Mouse (Mus musculus) MEL (cell line): Measurements from ENCODE around the gene Rpl3. TPM values are rescaled to one million over a fixed set of nuclear protein-coding genes. Genes with fewer than 3 reads are reported as not detected.

Source experiments
- DNase-seq: peaks from one replicate; pipeline ENCODE4 v3.0.0; 2011; ENCODE audit warnings: low read depth, low spot score
- H3K27ac ChIP-seq: 2 replicates; pipeline ENCODE4 v1.5.1; 2012; ENCODE audit warnings: low read depth, mild to moderate bottlenecking, control low read depth, low read length, moderate library complexity; ENCODE audit not compliant: control insufficient read depth
- H3K27me3 ChIP-seq, 2 experiments: fragments of 150-350 bp in 1 of 2; sonication (generic) in 1 of 2; 2 replicates each; pipeline ENCODE4 v1.6.1; 2012; ENCODE audit warnings: low read length in 2 of 2, mild to moderate bottlenecking in 2 of 2, improper control_type of control experiment in 1 of 2, moderate library complexity in 1 of 2; ENCODE audit not compliant: insufficient read depth in 2 of 2, control insufficient read depth in 1 of 2
- H3K36me3 ChIP-seq, 2 experiments: 2 replicates each; pipeline ENCODE4 v1.6.1; 2012 to 2014; ENCODE audit warnings: low read length in 2 of 2, improper control_type of control experiment in 1 of 2, inconsistent platforms in 1 of 2, mild to moderate bottlenecking in 1 of 2; ENCODE audit not compliant: insufficient read depth in 2 of 2, control insufficient read depth in 1 of 2
- H3K4me1 ChIP-seq, 2 experiments: fragments of 150-350 bp in 1 of 2; sonication (generic) in 1 of 2; 2 replicates each; pipeline ENCODE4 v1.6.1; 2012; ENCODE audit warnings: low read length in 2 of 2, improper control_type of control experiment in 1 of 2, mild to moderate bottlenecking in 1 of 2; ENCODE audit not compliant: insufficient read depth in 2 of 2, control insufficient read depth in 1 of 2
- H3K4me3 ChIP-seq, 2 experiments: fragments of 150-350 bp in 1 of 2; sonication (generic) in 1 of 2; 2 replicates each; pipeline ENCODE4 v1.5.1; 2012; ENCODE audit warnings: low read depth in 2 of 2, low read length in 2 of 2, mild to moderate bottlenecking in 2 of 2, moderate library complexity in 2 of 2, control low read depth in 1 of 2, improper control_type of control experiment in 1 of 2; ENCODE audit not compliant: control insufficient read depth in 1 of 2, insufficient read depth in 1 of 2
- H3K79me2 ChIP-seq: 2 replicates; pipeline ENCODE4 v1.6.1; 2012; ENCODE audit warnings: mild to moderate bottlenecking, low read length, moderate library complexity; ENCODE audit not compliant: control insufficient read depth, poor library complexity, insufficient read depth
- H3K9ac ChIP-seq: 2 replicates; pipeline ENCODE4 v1.6.1; 2012; ENCODE audit warnings: low read depth, mild to moderate bottlenecking, control low read depth, low read length, moderate library complexity; ENCODE audit not compliant: control insufficient read depth, poor library complexity, severe bottlenecking
- H3K9me3 ChIP-seq: fragments of 150-350 bp; sonication (generic); replicated peaks from 2 replicates; pipeline ENCODE4 v1.6.1; 2012; ENCODE audit warnings: mild to moderate bottlenecking, low read length, improper control_type of control experiment, moderate library complexity; ENCODE audit not compliant: insufficient read depth
- BHLHE40 ChIP-seq: IDR thresholded peaks from 2 replicates; pipeline ENCODE4 v1.6.1; 2012; ENCODE audit warnings: low read depth, mild to moderate bottlenecking, inconsistent platforms, low read length, improper control_type of control experiment, borderline replicate concordance
- CHD1 ChIP-seq: IDR thresholded peaks from 2 replicates; pipeline ENCODE4 v1.6.1; 2012; ENCODE audit warnings: low read depth, mild to moderate bottlenecking, inconsistent platforms, low read length, improper control_type of control experiment
- CTCF ChIP-seq, 3 experiments: IDR thresholded peaks in 2 of 3; conservative IDR thresholded peaks in 1 of 3; 2 replicates each; pipeline ENCODE4 v1.5.1; 2011 to 2012; ENCODE audit warnings: low read length in 3 of 3, low read depth in 2 of 3, mild to moderate bottlenecking in 2 of 3, improper control_type of control experiment in 1 of 3, inconsistent platforms in 1 of 3, mixed read lengths in 1 of 3, moderate library complexity in 1 of 3; ENCODE audit not compliant: control insufficient read depth in 1 of 3, insufficient read depth in 1 of 3, poor library complexity in 1 of 3, severe bottlenecking in 1 of 3
- E2F4 ChIP-seq: IDR thresholded peaks from 2 replicates; pipeline ENCODE4 v1.6.1; 2011; ENCODE audit warnings: low read depth, low read length, improper control_type of control experiment, borderline replicate concordance
- ELF1 ChIP-seq: IDR thresholded peaks from 2 replicates; pipeline ENCODE4 v1.6.1; 2014; ENCODE audit warnings: low read depth, mild to moderate bottlenecking, inconsistent platforms, low read length, improper control_type of control experiment, moderate library complexity
- EP300 ChIP-seq, 2 experiments: IDR thresholded peaks; 2 replicates each; pipeline ENCODE4 v1.6.1; 2011; ENCODE audit warnings: improper control_type of control experiment in 2 of 2, low read length in 2 of 2, low read depth in 1 of 2, mild to moderate bottlenecking in 1 of 2
- ETS1 ChIP-seq: IDR thresholded peaks from 2 replicates; pipeline ENCODE4 v1.6.1; 2012; ENCODE audit warnings: low read depth, mild to moderate bottlenecking, inconsistent platforms, low read length, improper control_type of control experiment, moderate library complexity
- GABPA ChIP-seq: IDR thresholded peaks from 2 replicates; pipeline ENCODE4 v1.6.1; 2012; ENCODE audit warnings: low read depth, mild to moderate bottlenecking, inconsistent platforms, low read length, improper control_type of control experiment, moderate library complexity
- GATA1 ChIP-seq: IDR thresholded peaks from 2 replicates; pipeline ENCODE4 v1.6.1; 2011; ENCODE audit warnings: low read depth, low read length, improper control_type of control experiment
- HCFC1 ChIP-seq: IDR thresholded peaks from 2 replicates; pipeline ENCODE4 v1.6.1; 2012; ENCODE audit warnings: low read depth, mild to moderate bottlenecking, inconsistent platforms, low read length, improper control_type of control experiment, moderate library complexity
- JUND ChIP-seq: IDR thresholded peaks from 2 replicates; pipeline ENCODE4 v1.6.1; 2011; ENCODE audit warnings: low read depth, mild to moderate bottlenecking, improper control_type of control experiment, low read length
- KAT2A ChIP-seq: conservative IDR thresholded peaks from 2 replicates; pipeline ENCODE4 v1.6.1; 2012; ENCODE audit warnings: low read depth, low read length, improper control_type of control experiment, inconsistent platforms
- MAFK ChIP-seq: IDR thresholded peaks from 2 replicates; pipeline ENCODE4 v1.6.1; 2011; ENCODE audit warnings: low read depth, mild to moderate bottlenecking, low read length, improper control_type of control experiment, borderline replicate concordance
- MAX ChIP-seq: IDR thresholded peaks from 2 replicates; pipeline ENCODE4 v1.6.1; 2011; ENCODE audit warnings: low read length, improper control_type of control experiment
- MAZ ChIP-seq: IDR thresholded peaks from 2 replicates; pipeline ENCODE4 v1.6.1; 2012; ENCODE audit warnings: low read depth, mild to moderate bottlenecking, inconsistent platforms, low read length, improper control_type of control experiment
- MEF2A ChIP-seq: IDR thresholded peaks from 2 replicates; pipeline ENCODE4 v1.6.1; 2014; ENCODE audit warnings: low read depth, mild to moderate bottlenecking, inconsistent platforms, low read length, improper control_type of control experiment; ENCODE audit not compliant: poor library complexity, insufficient replicate concordance, severe bottlenecking; ENCODE audit errors: extremely low read depth
- MXI1 ChIP-seq: IDR thresholded peaks from 2 replicates; pipeline ENCODE4 v1.6.1; 2011; ENCODE audit warnings: mild to moderate bottlenecking, low read depth, low read length, improper control_type of control experiment
- MYB ChIP-seq: IDR thresholded peaks from 2 replicates; pipeline ENCODE4 v1.6.1; 2011; ENCODE audit warnings: mild to moderate bottlenecking, low read depth, low read length, improper control_type of control experiment
- MYC ChIP-seq: IDR thresholded peaks from 2 replicates; pipeline ENCODE4 v1.6.1; 2011; ENCODE audit warnings: low read depth, mild to moderate bottlenecking, low read length, improper control_type of control experiment, moderate library complexity
- NELFE ChIP-seq: IDR thresholded peaks from 2 replicates; pipeline ENCODE4 v1.6.1; 2011; ENCODE audit warnings: low read depth, low read length, improper control_type of control experiment
- NRF1 ChIP-seq: IDR thresholded peaks from 2 replicates; pipeline ENCODE4 v1.6.1; 2014; ENCODE audit warnings: low read depth, mild to moderate bottlenecking, inconsistent platforms, low read length, improper control_type of control experiment, moderate library complexity; ENCODE audit not compliant: poor library complexity, insufficient read depth, severe bottlenecking
- POLR2A ChIP-seq, 2 experiments: IDR thresholded peaks; 2 replicates each; pipeline ENCODE4 v1.6.1; 2011 to 2012; ENCODE audit warnings: low read length in 2 of 2, mild to moderate bottlenecking in 2 of 2, control low read depth in 1 of 2, improper control_type of control experiment in 1 of 2, low read depth in 1 of 2, moderate library complexity in 1 of 2; ENCODE audit not compliant: control insufficient read depth in 1 of 2, insufficient read depth in 1 of 2, poor library complexity in 1 of 2
- POLR2AphosphoS5 ChIP-seq: IDR thresholded peaks from 2 replicates; pipeline ENCODE4 v1.6.1; 2012; ENCODE audit warnings: low read depth, borderline replicate concordance, mild to moderate bottlenecking, inconsistent platforms, low read length, moderate library complexity, mixed read lengths
- RAD21 ChIP-seq: IDR thresholded peaks from 2 replicates; pipeline ENCODE4 v1.6.1; 2011; ENCODE audit warnings: mild to moderate bottlenecking, low read depth, low read length, improper control_type of control experiment
- SIN3A ChIP-seq: IDR thresholded peaks from 2 replicates; pipeline ENCODE4 v1.6.1; 2012; ENCODE audit warnings: low read length, improper control_type of control experiment, inconsistent platforms
- SMC3 ChIP-seq: IDR thresholded peaks from 2 replicates; pipeline ENCODE4 v1.6.1; 2011; ENCODE audit warnings: low read depth, low read length, improper control_type of control experiment
- TAL1 ChIP-seq: IDR thresholded peaks from 2 replicates; pipeline ENCODE4 v1.6.1; 2012; ENCODE audit warnings: mild to moderate bottlenecking, inconsistent platforms, low read length, moderate library complexity, mixed read lengths
- TBP ChIP-seq: IDR thresholded peaks from 2 replicates; pipeline ENCODE4 v1.8.0; 2011; ENCODE audit warnings: low read depth, low read length, improper control_type of control experiment
- TCF12 ChIP-seq: IDR thresholded peaks from 2 replicates; pipeline ENCODE4 v1.6.1; 2014; ENCODE audit warnings: low read depth, mild to moderate bottlenecking, inconsistent platforms, low read length, improper control_type of control experiment, moderate library complexity
- UBTF ChIP-seq: IDR thresholded peaks from 2 replicates; pipeline ENCODE4 v1.6.1; 2012; ENCODE audit warnings: low read depth, mild to moderate bottlenecking, inconsistent platforms, low read length, improper control_type of control experiment, moderate library complexity, borderline replicate concordance; ENCODE audit not compliant: insufficient read depth
- USF1 ChIP-seq: IDR thresholded peaks from 2 replicates; pipeline ENCODE4 v1.6.1; 2014; ENCODE audit warnings: low read depth, mild to moderate bottlenecking, inconsistent platforms, low read length, improper control_type of control experiment, moderate library complexity
- ZC3H11A ChIP-seq: IDR thresholded peaks from 2 replicates; pipeline ENCODE4 v1.6.1; 2012; ENCODE audit warnings: low read depth, mild to moderate bottlenecking, inconsistent platforms, low read length, improper control_type of control experiment
- ZKSCAN1 ChIP-seq: IDR thresholded peaks from 2 replicates; pipeline ENCODE4 v1.6.1; 2012; ENCODE audit warnings: low read depth, mild to moderate bottlenecking, inconsistent platforms, low read length, improper control_type of control experiment, moderate library complexity
- ZMIZ1 ChIP-seq: IDR thresholded peaks from 2 replicates; pipeline ENCODE4 v1.6.1; 2012; ENCODE audit warnings: low read depth, mild to moderate bottlenecking, inconsistent platforms, low read length, improper control_type of control experiment, moderate library complexity
- ZNF384 ChIP-seq: IDR thresholded peaks from 2 replicates; pipeline ENCODE4 v1.6.1; 2012; ENCODE audit warnings: low read depth, mild to moderate bottlenecking, inconsistent platforms, low read length, improper control_type of control experiment
- polyA plus RNA-seq, 2 experiments: library from polyadenylated mRNA; stranded (reverse) in 1 of 2; unstranded in 1 of 2; fragments of >175 nt in 1 of 2; fragments of >200 nt in 1 of 2; gene quantifications; 2 replicates each; pipeline versions ENCODE4 v1.2.1 to v1.2.4; 2012; ENCODE audit warnings: low replicate concordance in 2 of 2, low read depth in 1 of 2; ENCODE audit not compliant: insufficient read length in 2 of 2, insufficient read depth in 1 of 2, missing spikeins in 1 of 2
- total RNA-seq: library from RNA; depleted of rRNA; stranded (reverse); fragments of 300-350 nt; gene quantifications from 2 replicates; pipeline ENCODE4 v1.2.3, GENCODE M21; 2012

Rpl3 gene
- total and polyA plus RNA-seq, 3 experiments = 543 to 1,686 (median 1,096) TPM

- no peaks in the 10 kb centered on the region for H3K9me3 ChIP-seq
- no peaks in the 10 kb centered on the region for H3K27me3 ChIP-seq
- H3K9ac ChIP-seq = peak overlapping the region; percentile 55
- DNase-seq = peak; percentile 74
- peak overlapping the region; percentile 35 to 61 for H3K4me3 ChIP-seq
- H3K36me3 ChIP-seq = peaks cover 0 to 20% of the 10 kb centered on the region in 2 experiments; a peak in 2 of 4 replicates
- H3K4me1 ChIP-seq = peaks cover 11 to 32% of the 10 kb centered on the region in 2 experiments; a peak in 3 of 4 replicates
- peak overlapping the region; percentile 87 for H3K27ac ChIP-seq
- H3K79me2 ChIP-seq = peaks cover 21% of the 10 kb centered on the region
- TF ChIP-seq KAT2A (no peak), ZNF384 (no peak), TBP (no peak), MAX (no peak), TAL1 (peak; percentile 83), UBTF (no peak), GABPA (no peak), ZKSCAN1 (no peak), USF1 (no peak), NELFE (peak; percentile 57), GATA1 (peak; percentile 30; the same call in 1 of the 2 replicates), BHLHE40 (no peak), ELF1 (peak; percentile 40; the same call in 1 of the 2 replicates), ZC3H11A (no peak), RAD21 (no peak), CTCF (IDR thresholded peaks at IDR 0.05 in 2 of 3, conservative IDR thresholded peaks at IDR 0.05 in 1 of 3; ENCODE audit: control insufficient read depth in 1 of 3, insufficient read depth in 1 of 3, low read depth in 2 of 3, low read length in 3 of 3, poor library complexity in 1 of 3, severe bottlenecking in 1 of 3) (no peak), ETS1 (0 out of 2 replicates have a peak, but pooled peaks have one; percentile 26), MYC (peak; percentile 35; the same call in 1 of the 2 replicates), JUND (no peak), NRF1 (no peak), POLR2AphosphoS5 (no peak), MAFK (no peak), MXI1 (no peak), ZMIZ1 (no peak), MEF2A (no peak), MAZ (no peak), HCFC1 (peak; percentile 58; the same call in 1 of the 2 replicates), E2F4 (no peak), TCF12 (peak; percentile 50; the same call in 1 of the 2 replicates), EP300 (IDR thresholded peaks at IDR 0.05; ENCODE audit: low read depth in 1 of 2, low read length in 2 of 2) (peak; percentile 30 to 58), CHD1 (no peak), SIN3A (0 out of 2 replicates have a peak, but pooled peaks have one; percentile 6), MYB (no peak), POLR2A (IDR thresholded peaks at IDR 0.05; ENCODE audit: control insufficient read depth in 1 of 2, insufficient read depth in 1 of 2, low read depth in 1 of 2, low read length in 2 of 2, poor library complexity in 1 of 2) (peak; percentile 33 to 69; a peak in 2 of 4 replicates), SMC3 (no peak)
These were observed 5.5 kb upstream of the Rpl3 start for GRCm38 (mm10) chr15:80096946-80097881.
